Mouse (Mus musculus) gastrocnemius, postnatal 25 days (tissue): Measurements from ENCODE around the gene Ankrd13b. TPM values are rescaled to one million over a fixed set of nuclear protein-coding genes. Genes with fewer than 3 reads are reported as not detected.

Experiments used
- DNase-seq: peaks from one replicate; pipeline ENCODE4 v3.0.0; 2022
- total RNA-seq, 2 experiments: library from RNA; stranded (reverse); gene quantifications; 1 replicate in 1 of 2; 2 replicates in 1 of 2; pipeline ENCODE4 v1.2.3; 2021

Gene Ankrd13b
- total RNA-seq, 2 experiments from 2014 or later = 7.4 to 7.8 TPM

DNA sequence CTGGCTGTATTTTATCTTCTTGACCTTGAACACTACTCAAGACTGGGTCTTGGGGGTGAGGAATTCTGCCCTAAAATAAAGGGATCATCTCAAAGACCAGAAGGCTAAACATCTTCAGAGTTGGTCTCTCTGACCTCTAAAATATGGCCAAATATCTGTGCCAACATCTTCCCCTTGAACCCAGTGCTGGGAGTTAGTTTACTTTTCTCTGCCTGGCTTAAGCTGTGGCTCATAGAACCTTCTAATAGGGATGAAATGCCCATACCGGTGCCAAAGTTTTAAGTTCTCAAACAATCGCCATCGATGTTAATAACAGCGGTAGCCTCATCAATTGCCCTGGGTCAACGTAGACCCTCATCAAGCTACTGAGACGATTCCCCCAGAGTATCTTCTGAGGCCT lies 27.6 kb downstream of the Ankrd13b start:
- no peak for DNase-seq

DNA sequence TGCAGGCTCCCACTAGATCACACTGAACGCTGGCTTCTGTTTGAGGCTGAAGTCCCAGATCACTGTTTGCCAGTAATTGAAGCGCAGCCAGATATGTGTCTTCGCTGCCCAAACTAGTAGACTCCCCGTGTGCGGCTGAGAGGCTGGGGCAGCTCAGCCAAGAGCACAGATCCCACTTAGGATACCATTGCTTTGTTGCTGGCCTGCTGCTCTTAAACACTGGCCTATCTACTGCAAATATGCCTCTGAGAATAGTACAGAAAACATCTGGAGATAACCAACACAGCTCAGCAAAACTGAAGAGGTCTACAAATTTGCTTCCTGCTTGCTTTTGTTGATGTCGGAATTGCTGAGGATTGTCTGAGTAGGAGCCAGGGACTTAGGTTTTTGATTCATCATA lies 32.6 kb downstream of the Ankrd13b start:
- peak; percentile 50 for DNase-seq

DNA sequence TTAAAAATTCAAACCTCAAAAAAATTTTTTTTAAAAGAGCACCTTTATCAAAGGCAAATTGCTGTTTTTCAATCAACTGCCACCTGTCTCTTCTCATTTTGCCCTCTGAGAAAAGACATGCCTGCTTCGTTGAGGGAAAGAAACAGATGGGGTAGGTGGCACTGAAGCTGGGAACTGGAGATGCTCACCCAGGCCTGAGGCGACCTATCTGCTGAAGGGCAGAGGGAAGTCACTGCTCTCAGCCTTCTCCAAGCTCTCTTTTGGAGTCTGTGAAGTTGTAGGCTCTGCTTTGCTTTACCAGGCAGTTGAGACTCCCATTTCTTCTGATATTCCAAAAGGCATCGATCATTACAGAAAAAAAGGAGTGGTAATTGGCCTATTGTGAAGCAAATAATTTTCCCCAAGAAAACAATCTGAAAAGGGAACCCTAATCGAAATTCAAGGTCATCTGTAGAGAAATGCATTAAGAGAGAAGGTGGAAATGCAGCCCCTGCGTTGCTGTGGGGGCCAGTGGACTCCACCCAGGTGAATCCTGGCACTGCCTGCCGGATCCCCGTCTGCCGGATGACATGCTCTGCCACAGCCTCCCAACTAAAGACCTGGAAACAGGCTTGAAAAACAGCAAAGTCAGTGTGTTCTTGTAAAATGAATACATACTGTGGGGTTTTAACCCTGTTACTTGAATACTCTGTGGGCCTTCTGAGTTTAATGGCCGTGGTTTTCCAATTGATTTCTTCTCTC lies 33.5 kb downstream of the Ankrd13b start:
- DNase-seq = no peak

DNA sequence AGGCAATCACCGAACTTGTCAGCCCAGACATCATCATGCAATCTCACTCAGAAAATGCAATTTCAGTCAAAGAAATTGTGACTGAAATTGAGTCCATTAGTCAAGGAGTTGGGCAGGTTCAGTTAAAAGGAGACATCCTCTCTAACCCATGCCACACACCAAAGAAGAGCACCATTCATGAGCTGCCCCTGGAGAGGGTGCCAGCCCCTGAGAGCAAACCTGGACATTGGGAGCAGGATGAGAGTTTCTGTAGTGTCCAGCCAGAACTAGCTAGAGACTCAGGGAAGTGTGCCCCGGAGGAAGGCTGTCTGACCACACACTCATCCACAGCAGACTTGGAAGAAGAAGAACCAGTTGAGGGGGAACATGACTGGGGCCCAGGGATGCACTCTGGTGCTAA lies 36.1 kb downstream of the Ankrd13b start:
- no peak for DNase-seq

DNA sequence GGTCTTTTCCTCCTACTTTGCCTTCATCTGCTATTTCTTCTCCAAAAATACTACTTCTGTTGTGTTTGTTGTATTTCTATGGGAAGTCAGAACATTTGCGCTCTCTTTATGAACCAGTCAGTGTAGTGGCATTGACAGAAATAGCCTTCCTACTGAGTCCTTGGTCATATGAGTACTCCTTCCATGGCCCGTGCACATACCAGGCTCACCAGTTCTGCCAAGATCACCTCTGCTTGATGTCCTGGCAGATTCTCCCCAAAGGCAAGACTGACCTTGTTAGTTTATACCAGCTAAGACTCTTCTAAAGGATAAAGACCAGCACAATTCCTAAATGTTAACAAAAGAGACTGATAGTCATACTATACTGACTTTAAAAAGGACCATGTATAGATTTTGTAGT lies 37.8 kb downstream of the Ankrd13b start:
- DNase-seq = peak; percentile 45

DNA sequence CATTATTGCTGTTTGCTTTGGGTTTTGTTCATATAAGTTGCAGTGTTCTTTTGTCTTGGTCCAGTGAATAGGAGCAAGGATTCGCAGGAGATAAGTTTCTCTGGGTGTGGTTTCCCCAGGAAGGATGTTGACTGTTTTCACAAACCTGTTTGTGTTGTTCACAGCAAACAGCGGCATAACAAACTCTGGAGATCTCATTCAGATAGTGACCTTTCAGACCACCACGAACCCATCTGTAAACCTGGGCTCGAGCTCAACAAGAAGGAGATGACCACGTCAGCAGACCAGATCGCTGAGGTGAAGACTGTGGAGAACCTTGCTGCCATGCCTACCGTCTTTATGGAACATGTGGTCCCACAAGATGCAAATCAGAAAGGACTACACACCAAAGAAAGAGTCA lies 40.3 kb downstream of the Ankrd13b start:
- DNase-seq = no peak

DNA sequence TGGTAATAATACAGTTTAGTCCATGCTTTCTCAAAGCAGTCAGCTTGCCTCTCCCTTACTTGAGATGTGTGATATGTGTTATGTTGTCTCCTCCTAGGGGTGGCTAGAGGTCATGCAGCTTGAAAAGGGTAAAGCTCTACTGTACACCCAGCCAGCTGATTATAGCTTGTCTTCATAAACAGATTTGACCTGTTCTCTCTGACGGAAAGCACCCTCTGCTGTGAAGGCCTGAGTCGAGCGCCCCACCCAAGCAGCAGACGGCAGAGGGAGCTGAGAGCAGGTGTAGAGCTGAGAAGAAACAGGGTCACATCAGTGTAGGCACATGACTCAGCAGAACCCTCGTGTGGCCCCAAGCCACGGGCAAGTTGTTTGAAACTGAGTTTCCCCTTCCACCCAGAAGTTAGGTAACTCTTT lies 42.8 kb downstream of the Ankrd13b start:
- DNase-seq = peak; percentile 85

DNA sequence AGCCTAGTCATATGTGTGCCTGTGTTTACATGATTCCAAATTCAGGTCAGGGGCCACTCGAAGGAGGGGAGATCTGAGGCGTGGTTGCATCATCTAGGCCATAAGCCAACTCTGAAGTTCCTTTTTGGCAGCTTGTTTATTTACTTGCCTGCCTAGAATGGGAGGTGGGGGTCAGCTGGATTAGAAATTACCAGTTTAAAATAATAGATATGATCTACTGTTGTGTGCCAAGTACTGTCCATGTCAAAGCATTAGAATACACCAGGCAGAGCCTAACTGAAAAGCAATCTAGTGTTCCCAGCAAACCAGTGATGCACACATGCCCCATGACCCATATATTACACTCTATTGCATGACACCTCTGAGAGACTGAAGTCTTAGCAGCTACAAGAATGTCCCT lies 44.5 kb downstream of the Ankrd13b start:
- peak; percentile 47 for DNase-seq

DNA sequence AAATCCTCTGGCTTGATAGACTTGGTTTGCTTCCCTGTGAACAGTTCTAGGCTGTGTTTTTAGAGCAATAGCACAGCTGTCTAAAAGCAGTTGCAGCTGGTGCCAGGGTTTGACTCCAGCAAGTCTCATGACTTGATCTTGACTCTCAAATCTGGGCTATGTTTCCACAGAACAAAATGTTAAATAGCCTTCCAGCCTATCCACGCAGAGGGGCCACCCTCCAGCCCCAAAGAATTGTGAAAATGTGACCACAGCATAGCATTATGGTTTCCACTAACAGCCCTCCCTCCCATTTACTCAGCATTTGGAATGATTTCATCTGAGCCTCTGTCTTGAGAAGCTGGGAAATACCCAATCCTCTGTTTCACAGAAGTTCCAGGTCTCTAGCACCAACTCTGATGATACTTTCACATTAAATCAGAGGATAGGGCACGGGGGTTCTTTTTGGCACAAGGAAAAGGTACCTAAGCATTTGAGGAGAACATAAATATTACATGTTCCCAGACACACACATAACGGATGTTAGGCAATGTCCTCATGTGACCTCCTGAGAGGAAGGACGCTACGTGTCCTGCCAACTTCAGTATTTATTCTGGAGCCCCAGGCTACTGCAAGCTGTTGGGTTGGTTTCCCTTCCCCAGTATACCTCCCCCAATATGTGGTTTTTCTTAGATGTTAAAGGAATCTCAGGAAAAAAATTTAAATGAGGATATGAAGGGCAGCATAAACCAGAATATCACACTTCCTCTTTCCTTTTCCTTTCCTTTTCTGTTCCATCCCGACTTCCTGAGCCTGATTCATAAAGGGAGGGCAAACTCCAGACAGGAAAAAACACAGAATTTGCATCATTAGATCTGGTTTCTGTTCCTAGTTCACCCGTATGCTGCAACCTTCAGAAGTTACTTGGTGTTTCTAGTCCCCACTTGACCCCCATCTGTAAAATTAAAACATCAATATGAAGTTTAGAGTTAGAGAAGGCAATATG lies 47.0 kb downstream of the Ankrd13b start:
- peak; percentile 81 for DNase-seq

DNA sequence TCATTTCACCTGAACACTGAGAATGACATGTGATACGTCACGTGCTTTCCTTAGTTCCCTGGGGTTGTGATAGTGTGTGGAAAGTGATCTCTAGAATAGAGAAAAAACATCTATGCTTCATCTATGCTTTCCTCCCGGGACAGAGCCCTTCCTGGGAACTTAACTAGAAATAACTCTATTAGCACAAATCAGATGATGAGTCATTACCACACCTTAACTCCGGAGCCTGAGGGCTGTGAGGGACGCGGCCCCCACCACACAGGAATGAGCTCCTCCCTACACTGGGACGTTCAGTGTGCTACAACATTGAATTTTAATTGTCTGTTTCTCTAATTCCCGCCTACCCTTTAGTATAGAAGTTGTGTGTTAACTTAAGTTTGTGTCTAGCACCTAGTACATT lies 48.5 kb downstream of the Ankrd13b start:
- DNase-seq = no peak

DNA sequence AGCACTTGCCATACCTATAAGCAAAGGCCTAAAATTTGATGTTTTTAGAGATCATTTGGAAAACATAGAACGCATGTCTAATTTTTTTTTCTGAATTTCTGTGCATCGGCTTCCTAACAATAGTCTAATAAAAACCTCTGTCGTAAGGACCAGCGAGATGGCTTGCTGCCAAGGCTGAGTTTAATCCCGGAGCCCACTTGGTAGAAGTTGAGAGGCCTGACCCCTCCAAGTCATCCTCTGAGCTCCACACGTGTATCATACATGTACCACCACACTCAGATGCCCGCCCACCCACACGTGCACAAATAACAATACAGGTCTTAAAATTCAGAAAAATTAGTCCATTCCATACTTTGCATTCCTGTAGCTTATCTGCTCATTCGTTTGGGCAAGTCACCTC lies 49.4 kb downstream of the Ankrd13b start:
- DNase-seq = no peak

DNA sequence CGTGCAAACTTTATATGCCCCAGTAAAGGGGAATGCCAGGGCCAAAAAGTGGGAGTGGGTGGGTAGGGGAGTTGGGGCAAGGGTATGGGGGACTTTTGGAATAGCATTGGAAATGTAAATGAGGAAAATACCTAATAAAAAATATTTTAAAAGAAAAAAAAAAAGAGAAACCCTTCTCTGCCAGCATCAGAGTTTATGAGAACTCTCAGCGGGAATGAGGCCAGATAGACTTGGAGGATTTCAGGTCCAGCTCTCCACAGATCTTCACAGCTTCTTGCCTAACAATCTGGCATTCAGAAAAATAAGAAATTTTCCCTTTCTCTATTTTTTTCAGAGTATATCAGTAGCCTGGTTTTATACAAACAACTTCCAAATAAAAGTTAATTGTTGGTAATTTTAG lies 52.5 kb downstream of the Ankrd13b start:
- no peak for DNase-seq

DNA sequence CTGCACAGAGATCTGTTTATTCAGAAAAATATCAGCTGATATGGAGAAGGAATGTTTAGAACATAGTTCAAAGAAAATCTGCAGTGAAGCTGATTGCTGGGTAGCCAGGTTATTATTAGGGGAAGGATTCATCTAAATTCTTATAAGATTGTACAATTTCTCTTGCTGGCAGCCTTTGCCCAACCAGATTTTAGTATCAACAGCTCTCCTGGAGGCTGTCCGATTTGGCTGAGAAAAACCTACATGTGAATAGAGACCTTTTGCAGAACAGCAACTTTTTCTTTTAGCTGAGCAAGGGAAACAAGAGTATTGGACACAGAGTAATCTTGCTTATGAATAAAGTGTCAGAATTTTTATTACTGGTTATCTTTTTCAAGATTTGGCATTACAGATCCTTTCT lies 61.0 kb downstream of the Ankrd13b start:
- DNase-seq = no peak

DNA sequence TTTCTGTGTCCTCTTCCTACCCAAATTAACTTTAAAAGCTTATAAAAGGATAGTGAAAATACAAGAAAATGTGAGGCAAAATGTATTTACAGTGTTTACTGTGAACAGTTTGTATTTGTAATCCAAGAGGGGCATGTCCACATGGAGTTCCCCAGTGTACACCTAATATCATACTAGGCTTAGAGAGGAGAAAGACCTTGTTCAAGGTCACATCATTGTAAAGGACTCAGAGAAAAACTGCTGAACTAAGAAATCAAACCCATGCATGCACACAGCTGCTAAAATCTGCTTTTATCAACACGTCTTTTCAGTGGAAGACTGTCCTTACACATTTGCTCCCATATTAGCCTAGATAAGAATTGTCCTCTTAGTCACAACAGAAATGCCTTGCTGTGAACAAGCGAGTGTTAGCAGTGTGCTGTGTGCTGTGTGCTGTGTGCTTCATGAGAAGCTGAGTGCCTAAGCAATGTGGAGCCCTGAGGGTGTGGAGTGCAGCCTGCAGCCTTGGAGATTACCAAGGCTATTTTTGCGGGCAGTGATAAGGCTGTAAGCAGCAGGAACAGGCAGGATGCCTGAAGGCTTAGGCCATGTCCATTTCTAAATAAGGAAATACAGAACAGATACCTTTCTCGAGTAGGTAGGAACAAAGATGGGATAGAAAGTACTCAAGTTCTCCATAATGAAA lies 66.2 kb downstream of the Ankrd13b start:
- DNase-seq = peak; percentile 17

Other genes starting within 250 kb of the Ankrd13b start
- 100 to 1,000 TPM; 146 to 148 TPM for gene Coro6, start 27.3 kb downstream of the Ankrd13b start, total RNA-seq
- gene Git1, start 3.9 kb upstream of the Ankrd13b start, total RNA-seq = 10 to 100 TPM; 24.1 to 24.6 TPM
- 1 to 10 TPM in 1 of 2 experiments, under 1 TPM in 1; 0.26 to 2.1 TPM for gene Abhd15, start 25.4 kb upstream of the Ankrd13b start, total RNA-seq
- gene Trp53i13, start 26.3 kb upstream of the Ankrd13b start, total RNA-seq = 1 to 10 TPM; 3.6 to 3.7 TPM
- gene Gm10392, start 29.5 kb upstream of the Ankrd13b start, total RNA-seq = not detected
- 10 to 100 TPM; 35.5 to 36.1 TPM for gene Taok1, start 118.1 kb upstream of the Ankrd13b start, total RNA-seq
- 10 to 100 TPM; 34.7 to 37.3 TPM for gene Nufip2, start 196.5 kb upstream of the Ankrd13b start, total RNA-seq
- not detected for gene Cryba1, start 235.6 kb upstream of the Ankrd13b start, total RNA-seq